Mouse (Mus musculus): Measurements from ENCODE around the gene Mttp. TPM values are rescaled to one million over a fixed set of nuclear protein-coding genes. Genes with fewer than 3 reads are reported as not detected.

Gene Mttp
- polyA plus RNA-seq, 1 experiment from 2014 or later, result 6.2 TPM

Other genes with a start within 250 kb of the Mttp start
- 116 TPM in 2 replicates for gene Lamtor3, start 226.5 kb downstream of the Mttp start, polyA plus RNA-seq (2015; fragmentation: Nextera tagmentation; extraction: Ambion mirVana)
- gene Dapp1, start 163.4 kb downstream of the Mttp start, polyA plus RNA-seq (2015; fragmentation: Nextera tagmentation; extraction: Ambion mirVana), result 10.3 and 10.7 TPM in 2 replicates
- 2.8 and 6.4 TPM in 2 replicates for gene 1110002E22Rik, start 79.9 kb downstream of the Mttp start, polyA plus RNA-seq (2015; fragmentation: Nextera tagmentation; extraction: Ambion mirVana)
- 0.26 and 0.32 TPM in 2 replicates for gene Gm5105, start 77.6 kb downstream of the Mttp start, polyA plus RNA-seq (2015; fragmentation: Nextera tagmentation; extraction: Ambion mirVana)
- 9.0 and 9.9 TPM in 2 replicates for gene Trmt10a, start 1.5 kb downstream of the Mttp start, polyA plus RNA-seq (2015; fragmentation: Nextera tagmentation; extraction: Ambion mirVana)
- gene 4930579F01Rik, start 48.9 kb upstream of the Mttp start, polyA plus RNA-seq (2015; fragmentation: Nextera tagmentation; extraction: Ambion mirVana), result 0.10 TPM in 1 of 2 replicates, not detected in the other
- 4.1 and 5.2 TPM in 2 replicates for gene Adh7, start 72.8 kb upstream of the Mttp start, polyA plus RNA-seq (2015; fragmentation: Nextera tagmentation; extraction: Ambion mirVana)
- 44.7 and 62.9 TPM in 2 replicates for gene Adh1, start 116.0 kb upstream of the Mttp start, polyA plus RNA-seq (2015; fragmentation: Nextera tagmentation; extraction: Ambion mirVana)
- gene Adh6a, start 168.3 kb upstream of the Mttp start, polyA plus RNA-seq (2015; fragmentation: Nextera tagmentation; extraction: Ambion mirVana), result 0.14 and 0.21 TPM in 2 replicates
- 2.3 and 2.5 TPM in 2 replicates for gene Adh6b, start 196.8 kb upstream of the Mttp start, polyA plus RNA-seq (2015; fragmentation: Nextera tagmentation; extraction: Ambion mirVana)